8 mouse cellular contexts compared by ENCODE assay signal in the genomic region with DNA sequence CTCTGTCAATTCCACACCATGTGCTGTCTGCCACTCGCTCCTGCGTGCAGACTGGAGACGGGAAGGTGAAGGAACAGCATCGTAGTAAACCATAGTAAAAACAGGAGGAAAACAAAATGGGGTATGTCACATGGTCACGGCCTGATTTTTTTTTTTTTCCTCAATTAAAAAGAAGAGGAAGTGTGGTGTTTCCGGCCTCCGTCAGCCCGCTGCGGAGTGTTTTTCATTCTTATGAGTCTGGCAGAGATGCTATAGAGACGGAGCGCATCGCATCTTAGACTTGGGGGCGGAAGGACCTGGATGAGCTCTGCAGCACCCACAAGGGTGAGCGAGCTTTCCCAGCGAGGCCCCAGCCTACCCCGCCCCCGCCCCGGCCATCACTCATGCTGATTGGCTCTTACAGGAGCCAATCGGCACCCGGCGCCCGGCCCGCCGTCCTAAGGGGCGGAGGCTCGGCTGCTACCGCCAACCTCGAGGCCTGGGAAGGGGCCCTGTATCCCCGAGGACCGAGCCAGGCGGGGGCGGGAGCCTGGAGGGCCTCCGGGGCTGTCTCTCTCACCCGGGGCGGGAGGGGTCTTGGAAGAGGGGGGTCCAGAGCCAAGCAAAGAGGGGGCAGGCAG. TPM values are rescaled to one million over a fixed set of nuclear protein-coding genes. Genes with fewer than 3 reads are reported as not detected.
DNase-seq lines count a peak whose midpoint lies in the region; ATAC-seq lines count a peak whose summit lies in the region.

No protein-coding gene starts in this region.

- ATAC-seq in hindbrain, embryonic 11.5 days (ENCODE audit: low FRiP score): peak; percentile 97

- H3K9ac ChIP-seq in hindbrain, embryonic 11.5 days (ENCODE audit: low read depth, low read length): peak overlapping the region; percentile 60

- H3K4me3 ChIP-seq in hindbrain, embryonic 11.5 days (ENCODE audit: low read depth, low read length): peak overlapping the region; percentile 44

- DNase-seq in Muller cell, postnatal 12 days (ENCODE audit: inconsistent ontology term): peak; percentile 98
- DNase-seq in cerebellum, adult 9-11 months: peak; percentile 94
- DNase-seq in frontal cortex, adult 2 months (ENCODE audit: extremely low spot score in 1 of 2, low spot score in 1 of 2): peak; percentile 74 to 88
- DNase-seq in hindbrain, embryonic 11.5 days (ENCODE audit: low spot score): peak; percentile 92
- peak; percentile 72 to 84 for DNase-seq in layer of hippocampus, postnatal 25 days (ENCODE audit: extremely low spot score in 1 of 2, low spot score in 1 of 2)
- peak; percentile 84 for DNase-seq in lung, postnatal 14 days
- DNase-seq in ovary, postnatal 36 days (ENCODE audit: low spot score): peak; percentile 90
- peak; percentile 84 for DNase-seq in thymus, postnatal 14 days

- H3K27ac ChIP-seq in hindbrain, embryonic 11.5 days (ENCODE audit: low read depth, low read length): peak overlapping the region; percentile 94

- H3K4me2 ChIP-seq in hindbrain, embryonic 11.5 days (replicated peaks; ENCODE audit: low read depth, low read length): peak overlapping the region; percentile 50

- H3K27me3 ChIP-seq in hindbrain, embryonic 11.5 days (ENCODE audit: control insufficient read depth, insufficient read depth, low read length): no peaks in the 10 kb centered on the region

- peaks cover 3% of the 10 kb centered on the region; the same call in 1 of the 2 replicates for H3K4me1 ChIP-seq in hindbrain, embryonic 11.5 days (replicated peaks; ENCODE audit: control insufficient read depth, insufficient read depth, low read length)

- H3K9me3 ChIP-seq in hindbrain, embryonic 11.5 days (ENCODE audit: control insufficient read depth, low read length): no peaks in the 10 kb centered on the region

- 2% methylated on average over 30 of the region's 35 CpGs for WGBS in hindbrain, embryonic 11.5 days

- H3K36me3 ChIP-seq in hindbrain, embryonic 11.5 days (ENCODE audit: control insufficient read depth, insufficient read depth, low read length): peaks cover 6% of the 10 kb centered on the region; the same call in 1 of the 2 replicates

RNA-seq across cellular contexts. Expression of a gene that starts 8.1 kb away (rescaled TPM):
- 8.5 and 9.5 TPM in 2 replicates for polyA plus RNA-seq in frontal cortex, adult 2 months (2012; rRNA removed)
- 7.4 and 8.7 TPM in 2 replicates for polyA plus RNA-seq in hindbrain, embryonic 11.5 days (2014; fragmentation: Nextera tagmentation; extraction: Ambion mirVana)
- total RNA-seq in layer of hippocampus, postnatal 25 days (2021): 10 to 100 TPM; 18.8 to 21.7 TPM

RNA-seq across cellular contexts. Expression of a gene that starts 33.1 kb away (rescaled TPM):
- 6.1 and 7.0 TPM in 2 replicates for polyA plus RNA-seq in frontal cortex, adult 2 months (2012; rRNA removed)
- polyA plus RNA-seq in hindbrain, embryonic 11.5 days (2014; fragmentation: Nextera tagmentation; extraction: Ambion mirVana): 7.1 and 7.3 TPM in 2 replicates
- 1 to 10 TPM; 6.7 to 7.6 TPM for total RNA-seq in layer of hippocampus, postnatal 25 days (2021)

RNA-seq across cellular contexts. Expression of a gene that starts 50.2 kb away (rescaled TPM):
- 0.04 and 0.10 TPM in 2 replicates for polyA plus RNA-seq in frontal cortex, adult 2 months (2012; rRNA removed)
- 31.1 and 32.8 TPM in 2 replicates for polyA plus RNA-seq in hindbrain, embryonic 11.5 days (2014; fragmentation: Nextera tagmentation; extraction: Ambion mirVana)
- total RNA-seq in layer of hippocampus, postnatal 25 days (2021): not detected

Comparison
In these comparisons a context has a peak if more than half of its experiments do, and no peak if none do; other contexts are left out.
1. Peak in every context shown above with its lines: DNase-seq, ATAC-seq, H3K4me3 ChIP-seq and H3K27ac ChIP-seq.
2. RNA of a gene that starts 50.2 kb away (polyA plus RNA-seq): 31.1 to 32.8 TPM in hindbrain, embryonic 11.5 days; 0.04 to 0.10 TPM in frontal cortex, adult 2 months; every median in the first group is over 10 times any median in the second.